ENCODE assay signal across 18 mouse cellular contexts in genomic region chr6:147061630-147062029, GRCm38 (mm10). TPM values are rescaled to one million over a fixed set of nuclear protein-coding genes. Genes with fewer than 3 reads are reported as not detected.
DNase-seq lines count a peak whose midpoint lies in the region; ATAC-seq and TF ChIP-seq lines count a peak whose summit lies in the region.
"Had no signal": no experiment of that assay in that cellular context is flagged by ENCODE, and none has a peak within 500 bp of the region (broad histone marks: within the 10 kb centered on the region; RNA-seq: fewer than 3 reads in every experiment).

No protein-coding gene starts in this region.

- no peaks in the 10 kb centered on the region for H3K4me1 ChIP-seq in liver, postnatal 0 days (ENCODE audit: insufficient read depth)
- peaks cover 16% of the 10 kb centered on the region for H3K4me1 ChIP-seq in forebrain, embryonic 13.5 days
- H3K4me1 ChIP-seq in hindbrain, postnatal 0 days (ENCODE audit: insufficient read depth, low read length): no peaks in the 10 kb centered on the region
- peaks cover 10% of the 10 kb centered on the region; the same call in 1 of the 2 replicates for H3K4me1 ChIP-seq in neural tube, embryonic 15.5 days
- H3K4me1 ChIP-seq: kidney, embryonic 15.5 days; lung, embryonic 15.5 days; megakaryocyte, embryonic 14.5 days had no signal

- no peak overlapping the region for H3K4me2 ChIP-seq in liver, postnatal 0 days (ENCODE audit: low read depth, low read length)
- no peak overlapping the region for H3K4me2 ChIP-seq in forebrain, embryonic 13.5 days
- H3K4me2 ChIP-seq in hindbrain, postnatal 0 days (ENCODE audit: low read depth, low read length): no peak overlapping the region
- H3K4me2 ChIP-seq in neural tube, embryonic 15.5 days: no peak overlapping the region
- H3K4me2 ChIP-seq: kidney, embryonic 15.5 days; lung, embryonic 15.5 days had no signal

- H3K9ac ChIP-seq in liver, postnatal 0 days (replicated peaks): no peak overlapping the region
- H3K9ac ChIP-seq in forebrain, embryonic 13.5 days: no peak overlapping the region
- H3K9ac ChIP-seq in hindbrain, postnatal 0 days (replicated peaks; ENCODE audit: low read length): no peak overlapping the region
- no peak overlapping the region for H3K9ac ChIP-seq in neural tube, embryonic 15.5 days (replicated peaks)
- H3K9ac ChIP-seq: kidney, embryonic 15.5 days; lung, embryonic 15.5 days had no signal

- intact Hi-C loops in heart, postnatal 14 days (cut with DNase I): no loop called here

- ATAC-seq in liver, postnatal 0 days: no peak
- peak; percentile 91 for ATAC-seq in forebrain, embryonic 13.5 days
- peak; percentile 58; the same call in 1 of the 2 replicates for ATAC-seq in hindbrain, postnatal 0 days
- peak; percentile 72 for ATAC-seq in neural tube, embryonic 15.5 days (ENCODE audit: low FRiP score)
- ATAC-seq: CD4-positive, CD25-positive, alpha-beta regulatory T cell, adult 4 months had no signal

- peaks cover 36% of the 10 kb centered on the region for H3K36me3 ChIP-seq in liver, postnatal 0 days (replicated peaks; ENCODE audit: insufficient read depth, low read length)
- H3K36me3 ChIP-seq in forebrain, embryonic 13.5 days (ENCODE audit: poor library complexity, severe bottlenecking): peaks cover 61% of the 10 kb centered on the region
- H3K36me3 ChIP-seq in hindbrain, postnatal 0 days (ENCODE audit: insufficient read depth, low read length): peaks cover 11% of the 10 kb centered on the region
- peaks cover 26% of the 10 kb centered on the region for H3K36me3 ChIP-seq in neural tube, embryonic 15.5 days

- TF ChIP-seq CTCF in liver, postnatal 0 days (IDR thresholded peaks at IDR 0.05; ENCODE audit: low read depth): no peak
- TF ChIP-seq CTCF in hindbrain, postnatal 0 days (IDR thresholded peaks at IDR 0.05; ENCODE audit: low read depth): no peak

- WGBS in liver, postnatal 0 days (ENCODE audit: insufficient replicate concordance): 86% methylated on average over 9 of the region's 9 CpGs
- WGBS in forebrain, embryonic 13.5 days: 57% methylated on average over 9 of the region's 9 CpGs
- 79% methylated on average over 9 of the region's 9 CpGs for WGBS in hindbrain, postnatal 0 days
- WGBS in neural tube, embryonic 15.5 days: 55% methylated on average over 9 of the region's 9 CpGs

- H3K27me3 ChIP-seq in liver, postnatal 0 days (ENCODE audit: insufficient read depth, low read length): no peaks in the 10 kb centered on the region
- no peaks in the 10 kb centered on the region for H3K27me3 ChIP-seq in forebrain, embryonic 13.5 days
- H3K27me3 ChIP-seq in hindbrain, postnatal 0 days (ENCODE audit: insufficient read depth, low read length): no peaks in the 10 kb centered on the region
- H3K27me3 ChIP-seq in neural tube, embryonic 15.5 days (replicated peaks): no peaks in the 10 kb centered on the region
- H3K27me3 ChIP-seq: kidney, embryonic 15.5 days; lung, embryonic 15.5 days; megakaryocyte, embryonic 14.5 days had no signal

- no peaks in the 10 kb centered on the region for H3K9me3 ChIP-seq in liver, postnatal 0 days (ENCODE audit: low read length)
- H3K9me3 ChIP-seq in forebrain, embryonic 13.5 days (replicated peaks): no peaks in the 10 kb centered on the region
- no peaks in the 10 kb centered on the region for H3K9me3 ChIP-seq in hindbrain, postnatal 0 days (ENCODE audit: low read length)
- H3K9me3 ChIP-seq in neural tube, embryonic 15.5 days (replicated peaks): no peaks in the 10 kb centered on the region
- H3K9me3 ChIP-seq: kidney, embryonic 15.5 days; lung, embryonic 15.5 days; megakaryocyte, embryonic 14.5 days had no signal

- H3K27ac ChIP-seq in liver, postnatal 0 days (ENCODE audit: low read depth): no peak overlapping the region
- H3K27ac ChIP-seq in forebrain, embryonic 13.5 days: peak overlapping the region; percentile 61
- no peak overlapping the region for H3K27ac ChIP-seq in hindbrain, postnatal 0 days
- no peak overlapping the region for H3K27ac ChIP-seq in neural tube, embryonic 15.5 days (replicated peaks)
- H3K27ac ChIP-seq: kidney, embryonic 15.5 days; layer of hippocampus, adult 2 months; lung, embryonic 15.5 days had no signal

- H3K4me3 ChIP-seq in liver, postnatal 0 days (ENCODE audit: low read depth, low read length): no peak overlapping the region
- no peak overlapping the region for H3K4me3 ChIP-seq in forebrain, embryonic 13.5 days
- no peak overlapping the region for H3K4me3 ChIP-seq in hindbrain, postnatal 0 days (ENCODE audit: low read length)
- H3K4me3 ChIP-seq in neural tube, embryonic 15.5 days (replicated peaks): no peak overlapping the region
- H3K4me3 ChIP-seq: erythroblast, embryonic 14.5 days; gastrocnemius, adult 2 months; kidney, embryonic 15.5 days; layer of hippocampus, adult 2 months; lung, embryonic 15.5 days; megakaryocyte, embryonic 14.5 days had no signal

- peak; percentile 9 for DNase-seq in liver, postnatal 0 days
- no peak for DNase-seq in liver
- peak; percentile 19 for DNase-seq in hindbrain, postnatal 0 days (ENCODE audit: low spot score)
- DNase-seq in T-cell, adult 2 months (ENCODE audit: low spot score): no peak
- no peak for DNase-seq in heart, postnatal 14 days
- DNase-seq: cerebellum, adult 11 months; gastrocnemius, adult 2 months; heart, postnatal 4 days had no signal

- TF ChIP-seq EP300 in liver, postnatal 0 days (IDR thresholded peaks at IDR 0.05; ENCODE audit: low read depth): no peak

RNA-seq across cellular contexts. Expression of gene Mrps35, which starts 19.1 kb away (rescaled TPM):
- polyA plus RNA-seq in liver, postnatal 0 days (2015; fragmentation: Nextera tagmentation; extraction: Ambion mirVana): 59.3 and 62.5 TPM in 2 replicates
- polyA plus RNA-seq in forebrain, embryonic 13.5 days (2015; fragmentation: Nextera tagmentation; extraction: Ambion mirVana): 99.0 and 112 TPM in 2 replicates
- 8.3 and 8.7 TPM in 2 replicates for total RNA-seq in hindbrain, postnatal 0 days (2014; rRNA removed)
- 78.5 and 79.9 TPM in 2 replicates for polyA plus RNA-seq in hindbrain, postnatal 0 days (2015; fragmentation: Nextera tagmentation; extraction: Ambion mirVana)
- 83.9 and 92.8 TPM in 2 replicates for polyA plus RNA-seq in neural tube, embryonic 15.5 days (2015; fragmentation: Nextera tagmentation; extraction: Ambion mirVana)
- 100 to 1,000 TPM; 173 to 181 TPM for total RNA-seq in heart, postnatal 14 days (2021)

RNA-seq across cellular contexts. Expression of gene Mansc4, which starts 25.2 kb away (rescaled TPM):
- polyA plus RNA-seq in liver, postnatal 0 days (2015; fragmentation: Nextera tagmentation; extraction: Ambion mirVana): 0.15 TPM in 1 of 2 replicates, not detected in the other
- 0.49 and 0.58 TPM in 2 replicates for polyA plus RNA-seq in forebrain, embryonic 13.5 days (2015; fragmentation: Nextera tagmentation; extraction: Ambion mirVana)
- 0.40 and 1.7 TPM in 2 replicates for total RNA-seq in hindbrain, postnatal 0 days (2014; rRNA removed)
- polyA plus RNA-seq in hindbrain, postnatal 0 days (2015; fragmentation: Nextera tagmentation; extraction: Ambion mirVana): 1.4 and 2.0 TPM in 2 replicates
- polyA plus RNA-seq in neural tube, embryonic 15.5 days (2015; fragmentation: Nextera tagmentation; extraction: Ambion mirVana): 1.1 and 1.2 TPM in 2 replicates
- total RNA-seq in heart, postnatal 14 days (2021): not detected
- total RNA-seq: gastrocnemius, adult 2 months; heart, adult 8-10 months; heart, postnatal 4 days; neutrophil, adult 5-6 weeks had no signal
- polyA plus RNA-seq: erythroblast, embryonic 14.5 days had no signal

RNA-seq across cellular contexts. Expression of gene Rep15, which starts 29.2 kb away (rescaled TPM):
- polyA plus RNA-seq in liver, postnatal 0 days (2015; fragmentation: Nextera tagmentation; extraction: Ambion mirVana): 0.14 and 0.19 TPM in 2 replicates
- 0.62 and 0.97 TPM in 2 replicates for polyA plus RNA-seq in forebrain, embryonic 13.5 days (2015; fragmentation: Nextera tagmentation; extraction: Ambion mirVana)
- total RNA-seq in hindbrain, postnatal 0 days (2014; rRNA removed): 0.50 TPM in 1 of 2 replicates, not detected in the other
- polyA plus RNA-seq in hindbrain, postnatal 0 days (2015; fragmentation: Nextera tagmentation; extraction: Ambion mirVana): 0.48 TPM in 2 replicates
- polyA plus RNA-seq in neural tube, embryonic 15.5 days (2015; fragmentation: Nextera tagmentation; extraction: Ambion mirVana): 0.88 and 0.95 TPM in 2 replicates
- 1 to 10 TPM in 1 of 2 experiments, under 1 TPM in 1; 0.68 to 1.2 TPM for total RNA-seq in heart, postnatal 14 days (2021)
- polyA plus RNA-seq: erythroblast, embryonic 14.5 days had no signal

RNA-seq across cellular contexts. Expression of gene Klhl42, which starts 29.5 kb away (rescaled TPM):
- polyA plus RNA-seq in liver, postnatal 0 days (2015; fragmentation: Nextera tagmentation; extraction: Ambion mirVana): 1.4 and 1.6 TPM in 2 replicates
- 3.9 and 4.0 TPM in 2 replicates for polyA plus RNA-seq in forebrain, embryonic 13.5 days (2015; fragmentation: Nextera tagmentation; extraction: Ambion mirVana)
- total RNA-seq in hindbrain, postnatal 0 days (2014; rRNA removed): 29.7 and 31.7 TPM in 2 replicates
- 5.4 and 5.7 TPM in 2 replicates for polyA plus RNA-seq in hindbrain, postnatal 0 days (2015; fragmentation: Nextera tagmentation; extraction: Ambion mirVana)
- 7.4 and 7.5 TPM in 2 replicates for polyA plus RNA-seq in neural tube, embryonic 15.5 days (2015; fragmentation: Nextera tagmentation; extraction: Ambion mirVana)
- total RNA-seq in heart, postnatal 14 days (2021): 1 to 10 TPM; 8.2 to 8.7 TPM

Comparison
In these comparisons a context has a peak if more than half of its experiments do, and no peak if none do; other contexts are left out.
1. DNase-seq: peak in liver, postnatal 0 days (single experiment) and hindbrain, postnatal 0 days (single experiment); none in liver (single experiment), T-cell, adult 2 months (single experiment) and heart, postnatal 14 days (0 of 2).